Mouse (Mus musculus): ENCODE data around the gene 2410002F23Rik.

DNA sequence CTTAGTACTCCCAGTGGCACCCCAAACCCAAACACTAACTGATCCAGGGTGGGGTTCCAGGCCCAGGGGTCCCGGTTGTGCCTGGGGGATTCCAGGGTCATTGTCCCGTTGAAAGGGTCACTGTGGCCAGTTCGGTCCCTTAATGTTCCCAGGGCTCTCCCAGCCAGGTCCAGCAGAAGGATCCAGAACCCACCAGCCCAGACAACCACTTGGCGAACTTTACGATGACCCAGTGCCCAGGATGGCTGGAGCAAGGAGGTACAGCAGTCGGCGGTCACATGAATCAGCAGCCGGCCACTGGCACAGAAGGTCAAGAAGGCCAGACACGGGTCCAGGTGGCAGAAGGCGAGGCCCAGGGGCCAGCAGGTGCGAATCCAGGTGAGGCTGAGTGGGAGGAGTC is 21.6 kb downstream of the 2410002F23Rik start:
- TF ChIP-seq CTCF (IDR thresholded peaks at IDR 0.05; ENCODE audit: low read depth, low read length) = no peak
- TF ChIP-seq TAL1 (conservative IDR thresholded peaks at IDR 0.05; ENCODE audit: low read depth, low read length) = no peak
- no peak for TF ChIP-seq GATA1 (IDR thresholded peaks at IDR 0.05; ENCODE audit: borderline replicate concordance, low read length)
- TF ChIP-seq POLR2AphosphoS5 (IDR thresholded peaks at IDR 0.05; ENCODE audit: insufficient replicate concordance, low read depth, low read length) = no peak

All from G1E (cell line).